Mouse (Mus musculus) heart, adult 2 months (tissue): ENCODE measurements at regions not wholly inside any gene's neighbourhood (a gene's known extent, or its start where the extent isn't known, plus 50 kb on each side); places are given as distances from the start of the nearest gene placed in this dataset.

Experiments
- DNase-seq, 2 experiments: peaks; one replicate each; pipeline ENCODE4 v3.0.0; 2021
- H3K27ac ChIP-seq: fragments of 200-600 bp; 2 replicates; pipeline ENCODE4 v1.8.1; 2022
- H3K27me3 ChIP-seq: fragments of 200-500 bp; 2 replicates; pipeline ENCODE4 v1.6.1; 2012; ENCODE audit warnings: mild to moderate bottlenecking, low read length, inconsistent platforms, mixed read lengths; ENCODE audit not compliant: control insufficient read depth, insufficient read depth
- H3K36me3 ChIP-seq: fragments of 200-500 bp; 2 replicates; pipeline ENCODE4 v1.6.1; 2012; ENCODE audit warnings: low read length, inconsistent platforms; ENCODE audit not compliant: control insufficient read depth, insufficient read depth
- H3K4me1 ChIP-seq: fragments of 200-500 bp; 2 replicates; pipeline ENCODE4 v1.6.1; 2011; ENCODE audit warnings: low read length; ENCODE audit not compliant: control insufficient read depth, insufficient read depth
- H3K4me3 ChIP-seq: fragments of 200-600 bp; 2 replicates; pipeline ENCODE4 v1.8.1; 2022
- H3K79me2 ChIP-seq: fragments of 200-500 bp; replicated peaks from 2 replicates; pipeline ENCODE4 v1.6.1; 2012; ENCODE audit warnings: mild to moderate bottlenecking, inconsistent platforms, low read length, moderate library complexity, mixed read lengths; ENCODE audit not compliant: control insufficient read depth, insufficient read depth
- H3K9ac ChIP-seq: fragments of 200-500 bp; 2 replicates; pipeline ENCODE4 v1.6.1; 2012; ENCODE audit warnings: low read depth, mild to moderate bottlenecking, control low read depth, inconsistent platforms, low read length, mixed read lengths
- CTCF ChIP-seq: fragments of 200-600 bp; IDR thresholded peaks from 2 replicates; pipeline ENCODE4 v1.8.1; 2022; ENCODE audit warnings: antibody characterized with exemption, mild to moderate bottlenecking, moderate library complexity
- EP300 ChIP-seq: fragments of 200-500 bp; IDR thresholded peaks from 2 replicates; pipeline ENCODE4 v1.6.1; 2011; ENCODE audit warnings: low read depth, low read length, control low read depth; ENCODE audit not compliant: insufficient read depth
- POLR2A ChIP-seq: fragments of 200-500 bp; IDR thresholded peaks from 2 replicates; pipeline ENCODE4 v1.6.1; 2011; ENCODE audit warnings: mild to moderate bottlenecking, low read depth, low read length, control low read depth; ENCODE audit not compliant: insufficient read depth
- WGBS: fragments of 180-500 bp; shearing (Covaris S2); methylation state at CpG from one replicate; pipeline ENCODE4 v1.1.7; 2018; 5-methylcytosine and 5-hydroxymethylcytosine counted together
- intact Hi-C: fragments of 180-260 bp; cut with DNase I; formaldehyde crosslinking; loops from one replicate; pipeline ENCODE4 v1.15.1; 2025

GRCm38 (mm10) chr4:45641272-45641671 is 109.0 kb upstream of the Shb start:
- Histone ChIP-seq H3K79me2 (no peaks in the 10 kb centered on the region), H3K36me3 (no peaks in the 10 kb centered on the region), H3K4me3 (no peak overlapping the region), H3K9ac (no peak overlapping the region), H3K4me1 (no peaks in the 10 kb centered on the region), H3K27me3 (no peaks in the 10 kb centered on the region), H3K27ac (no peak overlapping the region)
- intact Hi-C loops, result no loop called here
- WGBS, result 65% methylated on average over 5 of the region's 5 CpGs
- no peak for TF ChIP-seq EP300
- no peak for DNase-seq

- DNase-seq, result no peak
- H3K4me1 ChIP-seq, result no peaks in the 10 kb centered on the region
- H3K4me3 ChIP-seq, result no peak overlapping the region
- no peaks in the 10 kb centered on the region for H3K27me3 ChIP-seq
- no peaks in the 10 kb centered on the region for H3K79me2 ChIP-seq
- H3K36me3 ChIP-seq, result no peaks in the 10 kb centered on the region
- H3K27ac ChIP-seq, result no peak overlapping the region
- intact Hi-C loops, result no loop called here
- TF ChIP-seq EP300 (no peak), CTCF (no peak), POLR2A (no peak)
- WGBS, result 40% methylated on average over 11 of the region's 11 CpGs
- H3K9ac ChIP-seq, result no peak overlapping the region
These were observed 108.4 kb upstream of the Shb start for GRCm38 (mm10) chr4:45640713-45641112.

DNA sequence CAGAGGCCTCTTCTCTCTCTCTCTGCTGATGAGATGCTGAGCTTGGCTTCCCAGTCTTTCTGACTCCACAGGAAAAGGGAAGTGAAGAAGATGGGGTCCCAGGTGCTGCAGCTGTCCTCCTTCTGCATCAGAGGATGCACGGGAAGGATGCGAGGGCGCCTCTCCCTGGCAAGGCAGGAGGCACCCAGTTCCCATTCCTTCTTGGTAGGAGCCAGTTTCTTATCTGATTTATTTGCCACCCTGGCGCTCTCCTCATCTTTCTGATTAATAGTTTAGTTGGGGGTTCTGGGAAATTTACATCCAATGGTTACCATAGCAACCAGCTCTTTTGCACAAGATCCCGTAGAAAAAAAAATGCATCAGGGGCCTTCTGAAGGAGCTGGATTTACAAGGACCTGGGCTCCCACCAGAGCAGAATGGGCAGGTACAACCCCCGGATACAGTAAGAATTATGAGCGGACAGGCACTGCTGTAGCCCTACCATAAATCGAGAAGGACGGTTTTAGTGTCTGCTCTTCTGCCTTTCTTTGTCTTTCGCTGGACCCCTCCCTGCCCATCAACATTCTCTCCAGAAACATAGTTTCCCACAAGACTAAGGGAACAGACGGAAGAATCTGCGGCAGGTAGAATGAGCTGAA is 107.2 kb upstream of the Shb start:
- WGBS, result 89% methylated on average over 12 of the region's 12 CpGs
- no peak overlapping the region for H3K27ac ChIP-seq
- intact Hi-C loops, result no loop called here
- no peaks in the 10 kb centered on the region for H3K27me3 ChIP-seq
- H3K4me3 ChIP-seq, result no peak overlapping the region
- H3K4me1 ChIP-seq, result no peaks in the 10 kb centered on the region
- no peaks in the 10 kb centered on the region for H3K36me3 ChIP-seq
- no peak overlapping the region for H3K9ac ChIP-seq
- no peak for TF ChIP-seq EP300
- no peak for TF ChIP-seq POLR2A
- no peak for TF ChIP-seq CTCF
- no peaks in the 10 kb centered on the region for H3K79me2 ChIP-seq
- no peak for DNase-seq

- H3K27me3 ChIP-seq, result no peaks in the 10 kb centered on the region
- no peaks in the 10 kb centered on the region for H3K4me1 ChIP-seq
- WGBS, result 54% methylated on average over 8 of the region's 8 CpGs
- no peaks in the 10 kb centered on the region for H3K79me2 ChIP-seq
- TF ChIP-seq EP300 (no peak), POLR2A (no peak), CTCF (no peak)
- H3K36me3 ChIP-seq, result no peaks in the 10 kb centered on the region
- no peak overlapping the region for H3K4me3 ChIP-seq
- intact Hi-C loops, result no loop called here
- no peak for DNase-seq
- H3K27ac ChIP-seq, result no peak overlapping the region
- H3K9ac ChIP-seq, result no peak overlapping the region
These were observed 106.1 kb upstream of the Shb start for GRCm38 (mm10) chr4:45638411-45638810.

DNA sequence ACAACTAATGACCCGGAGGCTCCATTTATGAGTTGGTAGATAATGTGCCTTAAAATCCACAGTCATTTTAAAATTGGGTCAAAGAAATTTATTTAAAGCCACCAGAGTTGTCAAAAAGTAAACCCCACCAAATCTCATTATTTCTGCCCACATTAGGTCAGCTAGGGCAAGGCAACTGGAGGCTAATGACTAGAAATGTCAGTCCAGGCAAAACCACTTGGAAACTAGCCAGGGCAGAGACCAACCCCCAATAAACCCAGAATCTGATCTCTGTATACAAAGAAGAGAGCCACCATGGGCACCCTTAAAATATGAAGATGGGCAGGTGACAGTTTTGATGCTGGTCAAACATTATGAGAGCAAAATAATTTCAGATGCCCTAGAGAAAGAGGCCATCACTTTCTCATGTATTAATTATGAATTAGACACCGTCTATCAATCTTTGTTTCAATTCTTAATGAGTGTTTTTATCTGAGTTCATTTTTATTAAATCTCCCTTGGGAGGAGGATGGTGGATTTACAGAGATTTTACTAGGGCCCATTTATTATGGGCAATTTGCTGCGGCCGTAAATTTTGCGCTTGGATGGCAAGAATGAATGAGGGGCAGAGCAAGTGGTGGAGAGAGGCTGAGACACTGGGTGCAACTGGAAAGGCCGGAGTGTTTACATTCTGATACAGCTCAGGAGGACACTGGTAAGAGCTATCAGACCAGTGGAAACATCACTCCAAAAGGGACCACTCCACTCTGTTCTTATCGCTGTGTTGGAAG is 99.2 kb upstream of the Shb start:
- intact Hi-C loops, result no loop called here
- H3K27me3 ChIP-seq, result no peaks in the 10 kb centered on the region
- DNase-seq, result no peak
- WGBS, result 92% methylated on average over 7 of the region's 7 CpGs
- no peak overlapping the region for H3K27ac ChIP-seq
- no peaks in the 10 kb centered on the region for H3K79me2 ChIP-seq
- no peaks in the 10 kb centered on the region for H3K4me1 ChIP-seq
- no peak overlapping the region for H3K9ac ChIP-seq
- no peak overlapping the region for H3K4me3 ChIP-seq
- no peaks in the 10 kb centered on the region for H3K36me3 ChIP-seq
- TF ChIP-seq CTCF (no peak), POLR2A (no peak), EP300 (no peak)

DNA sequence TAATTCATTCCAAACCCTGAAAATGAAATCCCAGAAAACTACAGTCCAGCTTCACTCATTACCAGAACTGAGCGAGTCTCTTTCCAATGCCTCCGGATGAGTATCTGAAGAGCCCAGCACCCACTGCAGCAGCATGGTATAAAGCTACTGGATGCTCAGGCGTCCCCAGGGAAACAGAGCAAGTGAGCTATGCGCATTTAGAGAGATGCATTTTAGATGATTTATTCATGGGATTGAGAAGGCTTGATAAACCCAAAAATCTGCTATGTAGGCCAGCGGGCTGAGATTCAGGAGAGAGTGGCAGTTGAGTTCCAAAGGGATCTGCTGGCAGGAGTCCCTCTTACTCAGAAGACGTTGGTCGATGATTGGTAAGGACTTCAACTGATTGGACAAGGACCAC is 93.4 kb upstream of the Shb start:
- Histone ChIP-seq H3K79me2 (no peaks in the 10 kb centered on the region), H3K4me3 (no peak overlapping the region), H3K36me3 (no peaks in the 10 kb centered on the region), H3K9ac (no peak overlapping the region), H3K27ac (no peak overlapping the region), H3K4me1 (no peaks in the 10 kb centered on the region), H3K27me3 (no peaks in the 10 kb centered on the region)
- intact Hi-C loops, result no loop called here
- no peak for DNase-seq
- WGBS, result 87% methylated on average over 7 of the region's 7 CpGs
- no peak for TF ChIP-seq POLR2A
